Mouse (Mus musculus) E14TG2a.4 (cell line): ENCODE results near the gene N4bp3.

Source experiments
- H3K27me3 ChIP-seq: 2 replicates; pipeline ENCODE4 v1.6.1; 2014; ENCODE audit warnings: low read length, control low read depth; ENCODE audit not compliant: insufficient read depth
- H3K36me3 ChIP-seq: 2 replicates; pipeline ENCODE4 v1.6.1; 2014; ENCODE audit warnings: low read length, control low read depth; ENCODE audit not compliant: insufficient read depth
- H3K4me1 ChIP-seq: replicated peaks from 2 replicates; pipeline ENCODE4 v1.6.1; 2014; ENCODE audit warnings: low read depth, low read length, control low read depth
- H3K4me3 ChIP-seq: replicated peaks from 2 replicates; pipeline ENCODE4 v1.5.1; 2014; ENCODE audit warnings: mild to moderate bottlenecking, low read length
- H3K9me3 ChIP-seq: 2 replicates; pipeline ENCODE4 v1.6.1; 2014; ENCODE audit warnings: low read length, control low read depth
- CTCF ChIP-seq: conservative IDR thresholded peaks from 2 replicates; pipeline ENCODE4 v1.5.1; 2014; ENCODE audit warnings: low read length
- NANOG ChIP-seq: IDR thresholded peaks from 2 replicates; pipeline ENCODE4 v1.6.1; 2014; ENCODE audit warnings: borderline replicate concordance, low read length, mixed read lengths
- POU5F1 ChIP-seq: IDR thresholded peaks from 2 replicates; pipeline ENCODE4 v1.6.1; 2014; ENCODE audit warnings: low read length, borderline replicate concordance

The N4bp3 gene

GRCm38 (mm10) chr11:51648566-51648965 lies 2.1 kb downstream of the N4bp3 start:
- Histone ChIP-seq H3K4me1 (peaks cover 84% of the 10 kb centered on the region), H3K36me3 (peaks cover 71% of the 10 kb centered on the region), H3K4me3 (peak overlapping the region; percentile 97), H3K9me3 (no peaks in the 10 kb centered on the region), H3K27me3 (no peaks in the 10 kb centered on the region)
- TF ChIP-seq CTCF (no peak), POU5F1 (no peak), NANOG (no peak)

GRCm38 (mm10) chr11:51646751-51647667 lies 3.6 kb downstream of the N4bp3 start:
- Histone ChIP-seq H3K9me3 (no peaks in the 10 kb centered on the region), H3K36me3 (peaks cover 71% of the 10 kb centered on the region), H3K4me1 (peaks cover 84% of the 10 kb centered on the region), H3K4me3 (peak overlapping the region; percentile 97), H3K27me3 (no peaks in the 10 kb centered on the region)
- TF ChIP-seq NANOG (no peak), POU5F1 (no peak), CTCF (no peak)

GRCm38 (mm10) chr11:51646245-51646644 lies 4.4 kb downstream of the N4bp3 start:
- TF ChIP-seq CTCF = no peak
- TF ChIP-seq NANOG = no peak
- TF ChIP-seq POU5F1 = no peak
- peak overlapping the region; percentile 97 for H3K4me3 ChIP-seq
- H3K27me3 ChIP-seq = no peaks in the 10 kb centered on the region
- peaks cover 87% of the 10 kb centered on the region for H3K4me1 ChIP-seq
- peaks cover 76% of the 10 kb centered on the region for H3K36me3 ChIP-seq
- no peaks in the 10 kb centered on the region for H3K9me3 ChIP-seq

DNA sequence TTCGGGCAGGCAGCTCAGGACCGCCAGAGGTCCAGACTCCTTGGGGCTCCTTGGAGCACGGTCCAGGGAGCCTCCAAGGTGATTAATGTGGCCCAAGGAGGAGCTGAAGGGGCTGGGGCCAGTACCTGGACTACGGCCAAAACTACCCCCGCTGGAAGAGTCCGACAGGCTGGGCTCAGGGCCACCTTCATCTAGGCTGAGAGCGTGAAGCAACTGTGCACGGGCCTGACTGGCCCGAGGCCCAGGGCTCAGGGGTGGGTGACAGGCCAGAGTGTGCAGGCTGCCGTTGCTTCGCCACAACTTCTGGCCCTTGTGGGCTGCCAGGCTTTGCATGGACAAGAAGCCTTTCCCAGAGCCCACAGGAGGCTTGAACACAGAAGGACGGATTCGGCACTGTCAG lies 5.3 kb downstream of the N4bp3 start:
- Histone ChIP-seq H3K27me3 (no peaks in the 10 kb centered on the region), H3K36me3 (peaks cover 85% of the 10 kb centered on the region), H3K9me3 (no peaks in the 10 kb centered on the region), H3K4me1 (peaks cover 97% of the 10 kb centered on the region), H3K4me3 (peak overlapping the region; percentile 97)
- TF ChIP-seq NANOG (no peak), CTCF (no peak), POU5F1 (no peak)

GRCm38 (mm10) chr11:51644217-51644616 lies 6.4 kb downstream of the N4bp3 start:
- Histone ChIP-seq H3K36me3 (peaks cover 95% of the 10 kb centered on the region), H3K27me3 (no peaks in the 10 kb centered on the region), H3K9me3 (no peaks in the 10 kb centered on the region), H3K4me3 (peak overlapping the region; percentile 97), H3K4me1 (peaks cover 99% of the 10 kb centered on the region)
- no peak for TF ChIP-seq NANOG
- no peak for TF ChIP-seq CTCF
- no peak for TF ChIP-seq POU5F1

- H3K27me3 ChIP-seq = no peaks in the 10 kb centered on the region
- H3K9me3 ChIP-seq = no peaks in the 10 kb centered on the region
- peaks cover 91% of the 10 kb centered on the region for H3K36me3 ChIP-seq
- peak overlapping the region; percentile 97 for H3K4me3 ChIP-seq
- H3K4me1 ChIP-seq = peaks cover 99% of the 10 kb centered on the region
- TF ChIP-seq NANOG = no peak
- no peak for TF ChIP-seq CTCF
- no peak for TF ChIP-seq POU5F1
These were observed 6.9 kb downstream of the N4bp3 start for GRCm38 (mm10) chr11:51643761-51644160.

DNA sequence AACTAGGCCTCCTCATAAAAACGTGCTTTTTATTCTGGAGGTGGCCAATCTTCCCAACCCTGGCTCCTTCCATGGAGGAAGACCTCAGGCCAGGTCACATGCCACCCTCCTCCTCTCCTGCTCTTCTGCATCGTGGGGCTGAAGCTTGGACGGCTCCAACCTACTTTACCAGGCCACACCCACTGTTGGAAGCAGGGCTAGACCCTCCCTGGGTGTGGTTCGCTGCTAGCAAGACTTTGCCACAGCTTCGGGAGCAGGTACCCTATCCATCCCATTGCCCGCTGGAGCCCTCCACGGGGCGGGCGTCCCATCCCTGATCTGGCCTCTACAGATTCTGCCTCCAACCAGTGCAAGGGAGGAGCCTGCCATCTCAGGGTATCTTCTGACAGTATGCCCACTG lies 7.4 kb downstream of the N4bp3 start:
- H3K36me3 ChIP-seq = peaks cover 86% of the 10 kb centered on the region
- H3K4me3 ChIP-seq = peak overlapping the region; percentile 97
- H3K4me1 ChIP-seq = peaks cover 99% of the 10 kb centered on the region
- H3K27me3 ChIP-seq = no peaks in the 10 kb centered on the region
- H3K9me3 ChIP-seq = no peaks in the 10 kb centered on the region
- TF ChIP-seq CTCF = no peak
- no peak for TF ChIP-seq POU5F1
- TF ChIP-seq NANOG = no peak

- Histone ChIP-seq H3K4me1 (peaks cover 92% of the 10 kb centered on the region), H3K9me3 (no peaks in the 10 kb centered on the region), H3K4me3 (peak overlapping the region; percentile 1), H3K27me3 (no peaks in the 10 kb centered on the region), H3K36me3 (peaks cover 65% of the 10 kb centered on the region)
- no peak for TF ChIP-seq CTCF
- no peak for TF ChIP-seq POU5F1
- TF ChIP-seq NANOG = no peak
These were observed 9.9 kb downstream of the N4bp3 start for GRCm38 (mm10) chr11:51640748-51641147.
